Mouse (Mus musculus) ES-E14 (cell line): Measurements from ENCODE around the gene Raph1.

Source experiments
- CHD2 ChIP-seq: IDR thresholded peaks from 2 replicates; pipeline ENCODE4 v1.6.1; 2014; ENCODE audit warnings: mild to moderate bottlenecking, low read depth, low read length, inconsistent platforms
- HCFC1 ChIP-seq: IDR thresholded peaks from 2 replicates; pipeline ENCODE4 v1.6.1; 2012; ENCODE audit warnings: low read length, inconsistent platforms, borderline replicate concordance; ENCODE audit not compliant: insufficient read depth
- MAFK ChIP-seq: IDR thresholded peaks from 2 replicates; pipeline ENCODE4 v1.6.1; 2014; ENCODE audit warnings: mild to moderate bottlenecking, low read depth, low read length, inconsistent platforms; ENCODE audit not compliant: insufficient read depth
- ZC3H11A ChIP-seq: IDR thresholded peaks from 2 replicates; pipeline ENCODE4 v1.6.1; 2012; ENCODE audit warnings: low read depth, mild to moderate bottlenecking, inconsistent platforms, low read length, borderline replicate concordance

- no peak for TF ChIP-seq HCFC1
- TF ChIP-seq ZC3H11A: no peak
- TF ChIP-seq MAFK: no peak
- TF ChIP-seq CHD2: no peak
Observed at GRCm38 (mm10) chr1:60615703-60616102, 48.8 kb upstream of the Raph1 start.
